Mouse (Mus musculus) adrenal gland, adult 8-10 months (tissue): ENCODE data around the gene Rsg1. TPM values are rescaled to one million over a fixed set of nuclear protein-coding genes. Genes with fewer than 3 reads are reported as not detected.

Experiments
- total RNA-seq, 4 experiments: library from RNA; stranded (reverse); gene quantifications; 2 replicates each; pipeline ENCODE4 v1.2.4; 2022

Gene Rsg1
- total RNA-seq, 4 experiments from 2014 or later = 1.6 to 2.6 (median 2.2) TPM

Other genes with a start within 250 kb of the Rsg1 start
- 10 to 100 TPM; 40.4 to 56.6 (median 46.2) TPM for gene Atp13a2, start 227.1 kb upstream of the Rsg1 start, total RNA-seq
- 10 to 100 TPM in 2 of 4 experiments, 1 to 10 TPM in 2; 9.1 to 12.3 (median 10.3) TPM for gene Mfap2, start 203.5 kb upstream of the Rsg1 start, total RNA-seq
- gene Crocc, start 153.4 kb upstream of the Rsg1 start, total RNA-seq = 10 to 100 TPM in 3 of 4 experiments, 1 to 10 TPM in 1; 8.4 to 22.2 (median 13.2) TPM
- gene Necap2, start 135.6 kb upstream of the Rsg1 start, total RNA-seq = 10 to 100 TPM; 55.4 to 82.5 (median 71.9) TPM
- gene Spata21, start 125.6 kb upstream of the Rsg1 start, total RNA-seq = not detected
- 100 to 1,000 TPM in 3 of 4 experiments, 10 to 100 TPM in 1; 96.1 to 123 (median 115) TPM for gene Szrd1, start 74.2 kb upstream of the Rsg1 start, total RNA-seq
- 10 to 100 TPM; 24.5 to 32.1 (median 29.0) TPM for gene Fbxo42, start 66.0 kb upstream of the Rsg1 start, total RNA-seq
- 100 to 1,000 TPM in 1 of 4 experiments, 10 to 100 TPM in 3; 43.5 to 113 (median 60.0) TPM for gene Arhgef19, start 25.5 kb downstream of the Rsg1 start, total RNA-seq
- 10 to 100 TPM; 11.4 to 21.1 (median 16.2) TPM for gene Epha2, start 87.3 kb downstream of the Rsg1 start, total RNA-seq
- gene Fam131c, start 154.3 kb downstream of the Rsg1 start, total RNA-seq = 1 to 10 TPM; 1.2 to 5.7 (median 2.8) TPM
- gene Clcnka, start 184.8 kb downstream of the Rsg1 start, total RNA-seq = not detected
- not detected for gene Clcnkb, start 202.1 kb downstream of the Rsg1 start, total RNA-seq
- gene Hspb7, start 206.8 kb downstream of the Rsg1 start, total RNA-seq = under 1 TPM; 0.38 to 0.97 (median 0.57) TPM
- gene Srarp, start 222.1 kb downstream of the Rsg1 start, total RNA-seq = under 1 TPM in 1 of 4 experiments, not detected in 3; 0.68 TPM
- 10 to 100 TPM; 14.8 to 25.6 (median 19.5) TPM for gene Zbtb17, start 230.7 kb downstream of the Rsg1 start, total RNA-seq